Mouse (Mus musculus) granulocyte monocyte progenitor cell, adult 5-6 weeks (primary cell): ENCODE measurements around the gene Nell2. TPM values are rescaled to one million over a fixed set of nuclear protein-coding genes. Genes with fewer than 3 reads are reported as not detected.

ENCODE experiments used
- ATAC-seq: replicated peaks from 2 replicates; pipeline ENCODE4 v1.8.0; 2016; ENCODE audit warnings: mild to moderate bottlenecking, moderate TSS enrichment, inconsistent platforms; ENCODE audit not compliant: poor library complexity, severe bottlenecking
- total RNA-seq, 2 experiments: library from RNA; stranded (forward) in 1 of 2; stranded (reverse) in 1 of 2; fragments of 200-712, 200-1000 nt in 1 of 2; fragments of >200 nt in 1 of 2; fragmentation: Nextera tagmentation in 1 of 2; gene quantifications; 2 replicates each; pipeline ENCODE4 v1.2.3; 2014 to 2017

The Nell2 gene
- total RNA-seq, 2 experiments from 2014 or later: not detected

DNA sequence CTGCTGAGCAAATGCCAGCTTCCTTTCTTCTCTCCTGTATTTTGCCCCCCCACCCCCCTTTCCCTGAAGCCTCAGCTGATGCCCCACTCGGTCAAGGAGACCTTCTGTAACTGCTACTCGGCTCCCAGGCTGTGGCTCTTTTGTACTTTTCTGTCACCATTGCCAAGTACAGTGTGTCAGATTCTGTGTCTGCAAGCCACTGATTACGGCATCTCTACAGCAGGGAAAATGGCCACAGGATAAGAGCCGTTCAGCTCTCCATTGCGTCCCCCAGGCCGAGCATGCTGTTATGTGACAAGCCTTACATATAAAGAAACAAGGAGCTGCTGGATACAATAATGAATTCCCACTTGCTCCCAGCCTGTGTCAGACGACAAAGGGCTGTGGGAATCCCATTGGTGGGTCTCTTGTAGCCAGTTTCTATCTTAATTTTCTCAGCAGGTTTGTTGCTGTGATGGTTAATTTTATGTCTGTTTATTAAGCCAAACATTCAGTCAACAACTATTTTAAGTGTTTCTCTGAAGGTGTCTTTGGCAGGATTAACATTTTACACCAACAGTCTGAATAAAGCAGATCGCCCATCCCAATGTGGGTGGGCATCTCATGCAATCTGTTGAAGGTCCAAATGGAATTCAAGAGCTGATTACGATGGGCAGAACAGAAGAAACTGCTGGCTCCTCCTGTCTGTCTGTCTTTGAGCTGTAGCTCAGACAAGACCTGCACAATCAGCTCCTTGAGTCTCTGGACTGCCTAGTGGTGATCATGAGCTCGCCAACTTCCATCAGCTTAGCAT lies 391.1 kb downstream of the Nell2 start:
- ATAC-seq: no peak

DNA sequence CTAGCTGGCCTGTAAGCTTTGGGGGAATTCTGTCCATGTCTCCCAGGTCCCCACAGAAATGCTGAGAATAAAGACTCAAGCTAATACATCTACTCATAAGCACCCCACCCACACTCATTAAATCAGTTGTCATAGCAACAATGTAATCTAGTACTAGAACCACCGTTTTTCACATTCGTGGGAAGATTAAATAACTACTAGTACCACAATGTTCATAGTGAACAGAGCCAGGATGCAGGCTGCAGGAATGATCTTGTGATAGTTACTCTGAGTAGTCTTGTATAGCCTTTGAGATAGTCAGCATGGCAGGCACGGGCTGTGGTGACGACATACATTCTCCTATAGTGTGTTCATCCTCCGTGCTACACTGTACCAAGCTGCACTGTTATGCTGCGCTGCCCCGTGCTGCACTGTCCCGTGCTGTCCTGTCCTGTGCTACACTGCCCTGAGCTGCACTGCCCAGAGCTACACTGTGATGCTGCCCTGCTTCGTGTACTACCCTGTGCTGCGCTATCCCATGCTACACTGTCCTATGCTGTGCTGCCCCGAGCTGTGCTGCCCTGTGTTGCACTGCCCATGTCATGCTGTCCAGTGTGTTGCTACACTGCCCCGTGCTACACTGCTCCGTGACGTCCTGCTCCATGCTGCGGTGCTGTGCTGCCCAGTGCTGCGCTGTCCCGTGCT lies 392.3 kb downstream of the Nell2 start:
- ATAC-seq: no peak; the same call in 1 of the 2 replicates

DNA sequence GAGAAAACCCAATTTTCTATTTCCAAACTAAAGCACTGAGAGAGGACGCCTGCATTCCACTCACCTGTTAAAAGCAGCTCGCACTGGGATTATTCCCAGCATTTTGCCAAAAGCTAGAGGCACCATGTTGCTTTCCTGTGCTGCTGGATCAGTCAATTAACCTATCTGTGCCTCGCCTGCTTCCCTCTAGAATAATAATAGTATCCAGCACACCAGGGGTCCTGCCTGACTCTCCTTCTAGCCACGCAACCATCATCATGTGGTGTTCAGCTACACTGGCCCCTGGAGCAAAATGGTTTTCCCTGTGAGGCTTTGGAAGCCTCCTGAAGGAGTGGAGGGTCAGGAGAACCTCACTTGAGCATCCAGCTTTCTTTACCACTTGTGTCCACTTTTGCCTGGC lies 397.0 kb downstream of the Nell2 start:
- no peak for ATAC-seq

DNA sequence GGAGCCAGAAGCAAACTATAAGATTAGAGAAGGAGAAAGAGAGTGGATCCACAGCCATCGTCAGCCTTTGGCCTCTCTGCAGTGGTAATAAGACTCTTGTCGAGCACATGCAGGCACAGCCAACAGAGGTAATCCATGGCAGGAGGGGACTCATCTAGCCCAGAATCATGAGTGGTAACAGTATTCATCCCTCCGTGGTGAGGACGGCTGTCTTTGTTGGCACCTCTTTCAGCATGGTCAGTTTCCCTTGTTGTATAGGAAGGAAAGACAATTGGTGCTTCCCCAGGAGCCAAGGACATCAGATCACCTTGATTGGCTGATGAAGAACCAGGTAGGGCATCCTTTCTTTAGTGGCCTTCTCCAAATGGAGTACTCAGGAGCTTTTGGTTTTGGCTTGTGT lies 419.7 kb downstream of the Nell2 start:
- no peak for ATAC-seq

DNA sequence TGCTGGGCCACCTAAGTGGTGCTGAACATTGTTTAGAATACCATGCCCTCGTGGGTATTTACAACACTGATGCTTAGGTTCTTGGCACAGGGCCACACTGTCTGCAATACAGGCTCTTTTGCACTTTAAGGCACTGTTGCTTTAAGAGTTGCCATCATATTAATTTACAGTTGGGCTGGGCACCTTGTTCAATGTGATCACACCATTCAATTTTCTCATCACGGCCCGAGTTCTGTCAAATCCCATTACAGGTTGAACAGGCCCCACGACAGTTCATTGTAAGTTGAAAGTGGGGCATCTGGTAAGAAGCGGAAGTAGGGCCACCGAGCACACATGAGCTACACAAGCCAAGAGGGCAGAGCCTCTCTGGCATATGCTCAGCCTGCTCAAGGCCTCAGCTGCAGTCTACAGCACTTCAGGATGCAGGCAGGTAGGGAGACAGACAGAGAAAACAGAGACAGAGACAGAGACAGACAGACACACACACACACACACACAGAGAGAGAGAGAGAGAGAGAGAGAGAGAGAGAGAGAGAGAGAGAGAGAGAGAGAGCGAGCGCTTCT lies 421.0 kb downstream of the Nell2 start:
- ATAC-seq: no peak

DNA sequence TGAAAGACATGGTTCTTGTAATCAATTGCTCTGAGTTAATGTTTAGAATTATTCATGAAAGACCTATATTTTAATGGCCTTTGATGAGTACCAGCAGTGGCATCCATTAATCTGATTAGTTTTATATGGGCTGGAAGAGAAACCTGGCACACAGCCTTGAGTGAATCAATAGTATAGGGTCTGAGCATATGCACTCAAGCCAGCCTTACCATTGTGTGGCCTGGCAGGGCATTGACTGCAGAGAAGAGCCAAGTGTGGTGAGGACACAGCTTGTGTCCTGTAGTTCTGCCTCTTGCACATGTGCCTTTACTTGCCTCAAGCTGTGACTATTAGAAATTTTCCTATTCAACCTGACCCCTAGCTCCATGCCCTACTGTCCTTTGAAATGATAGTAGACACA lies 426.8 kb downstream of the Nell2 start:
- no peak for ATAC-seq

DNA sequence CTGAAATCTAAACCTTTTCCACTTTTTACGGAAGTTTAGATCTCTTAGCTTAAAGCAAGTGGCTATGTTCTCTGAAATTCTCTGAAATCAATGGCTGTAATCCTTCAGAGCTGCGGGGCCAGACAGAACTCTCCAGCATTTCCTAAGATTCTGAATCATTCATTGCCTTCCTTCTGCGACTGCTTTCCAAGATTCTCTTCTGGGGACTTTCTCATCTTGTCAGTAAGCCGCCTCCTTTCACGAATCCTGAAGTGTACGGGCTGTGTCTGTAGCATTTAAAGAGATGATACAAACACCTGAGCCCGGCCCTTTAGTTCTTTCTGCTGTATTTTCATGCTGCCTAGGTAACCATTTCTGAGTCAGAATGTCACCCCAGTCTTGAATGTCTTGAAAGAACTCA lies 428.2 kb downstream of the Nell2 start:
- ATAC-seq: no peak

DNA sequence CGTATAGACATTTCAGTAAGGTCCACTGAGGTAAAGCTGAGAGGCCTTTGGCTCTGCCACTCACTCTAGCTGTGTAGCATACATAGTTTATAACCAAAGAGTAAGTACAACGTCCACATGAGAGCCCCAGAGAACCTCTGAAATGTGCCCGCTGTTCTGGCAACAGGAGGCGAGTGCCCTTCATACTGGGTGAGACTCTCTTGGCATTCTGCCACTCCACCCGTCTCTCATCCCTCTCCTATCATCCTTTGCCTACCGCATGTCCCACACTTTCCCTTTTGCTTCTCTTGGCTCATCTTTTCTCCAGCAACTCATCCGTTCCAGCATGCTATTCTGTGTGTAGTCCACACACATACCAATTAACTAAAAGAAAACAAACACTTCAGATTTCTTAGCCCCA lies 442.4 kb downstream of the Nell2 start:
- ATAC-seq: no peak

DNA sequence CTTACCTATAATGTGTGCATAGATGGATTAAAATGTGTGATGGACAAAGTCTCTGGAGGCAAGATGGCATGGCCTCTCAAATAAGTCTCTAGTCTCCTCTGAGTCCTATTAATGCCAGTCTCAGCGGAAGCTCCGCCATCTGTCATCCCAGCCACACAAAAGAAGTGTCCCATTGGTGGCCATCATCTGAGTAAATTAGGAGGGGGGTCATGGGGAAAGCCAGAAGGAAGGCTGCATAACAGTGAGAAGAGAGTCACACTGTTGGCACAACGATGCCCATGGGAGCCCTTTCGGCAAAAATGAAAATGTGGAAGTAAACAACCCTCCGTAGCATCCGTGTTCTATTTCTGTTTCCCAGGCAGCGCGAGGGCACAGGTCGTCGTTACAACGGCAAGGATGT lies 446.7 kb downstream of the Nell2 start:
- ATAC-seq: no peak

DNA sequence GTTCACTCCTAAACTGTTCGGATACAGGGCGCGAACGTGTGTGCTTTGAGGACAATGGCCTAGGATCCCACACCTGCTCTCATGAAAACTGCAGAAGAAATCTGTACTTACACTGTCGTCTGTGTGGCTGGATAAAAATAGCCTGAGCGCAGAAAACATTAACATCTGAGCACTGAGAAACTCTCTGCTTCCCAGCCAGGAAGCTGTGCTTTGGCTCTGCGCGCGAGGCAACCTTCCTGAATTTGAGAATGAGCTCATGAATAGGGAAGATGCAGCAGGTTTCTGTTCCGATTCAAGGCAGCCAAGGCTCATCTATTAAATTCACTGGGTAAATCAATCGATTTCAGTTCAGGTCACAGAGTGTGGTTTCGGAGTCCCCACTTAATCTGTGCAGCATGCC lies 453.0 kb downstream of the Nell2 start:
- no peak for ATAC-seq

DNA sequence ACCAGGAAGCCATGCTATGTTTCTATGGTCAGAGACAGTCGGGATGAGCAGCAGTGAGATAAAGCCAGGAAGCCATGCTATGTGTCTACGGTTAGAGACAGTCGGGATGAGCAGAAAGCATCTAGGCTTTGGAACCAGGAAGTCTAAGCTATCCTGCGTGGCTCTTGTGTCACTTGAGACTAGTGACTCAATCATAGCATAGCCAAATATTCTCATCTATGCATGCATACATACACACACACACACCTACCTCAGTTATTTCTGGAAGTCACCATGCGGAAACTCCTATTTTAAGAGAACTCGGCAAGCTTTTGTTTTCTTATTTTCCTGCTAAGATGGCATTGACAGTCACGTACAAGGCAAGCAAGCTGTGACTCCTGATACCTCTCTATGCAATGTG lies 457.5 kb downstream of the Nell2 start:
- no peak for ATAC-seq

DNA sequence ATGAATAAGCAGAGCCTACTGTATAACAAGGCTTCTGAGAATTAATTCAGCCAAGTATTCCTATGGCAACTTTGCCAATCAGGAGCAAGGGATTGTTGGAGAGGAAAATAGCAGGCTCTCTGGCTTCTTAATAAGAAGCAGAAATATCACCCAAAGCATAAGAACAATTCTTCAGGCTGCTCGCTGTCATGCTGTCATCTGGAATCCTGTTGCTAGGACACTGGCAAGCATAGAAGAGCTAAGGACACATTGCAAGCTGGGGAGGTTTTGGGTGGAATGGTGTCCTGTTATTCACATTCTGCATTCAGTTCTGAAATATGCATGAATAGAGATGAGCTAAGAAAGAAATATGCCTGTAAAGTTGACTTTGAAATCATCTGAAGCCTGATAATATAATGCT lies 459.6 kb downstream of the Nell2 start:
- no peak for ATAC-seq

DNA sequence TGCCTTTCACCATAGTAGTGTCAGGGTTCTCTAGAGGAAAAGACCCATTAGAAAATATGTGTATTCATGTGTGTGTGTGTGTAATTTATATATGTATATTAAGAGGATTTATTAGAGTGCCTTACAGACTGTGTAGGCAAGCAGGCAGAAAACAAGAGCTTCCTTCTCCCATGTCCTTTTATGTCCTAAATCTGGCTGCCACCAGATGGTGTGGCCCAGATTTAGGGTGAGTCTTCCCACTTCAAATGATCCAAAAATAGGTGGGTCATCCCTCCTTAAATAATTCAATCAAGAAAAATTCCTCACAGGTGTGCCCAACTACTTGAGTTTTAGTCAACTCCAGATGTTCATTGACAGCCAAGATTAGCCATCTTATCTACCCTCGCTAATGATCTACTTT lies 460.3 kb downstream of the Nell2 start:
- ATAC-seq: no peak

DNA sequence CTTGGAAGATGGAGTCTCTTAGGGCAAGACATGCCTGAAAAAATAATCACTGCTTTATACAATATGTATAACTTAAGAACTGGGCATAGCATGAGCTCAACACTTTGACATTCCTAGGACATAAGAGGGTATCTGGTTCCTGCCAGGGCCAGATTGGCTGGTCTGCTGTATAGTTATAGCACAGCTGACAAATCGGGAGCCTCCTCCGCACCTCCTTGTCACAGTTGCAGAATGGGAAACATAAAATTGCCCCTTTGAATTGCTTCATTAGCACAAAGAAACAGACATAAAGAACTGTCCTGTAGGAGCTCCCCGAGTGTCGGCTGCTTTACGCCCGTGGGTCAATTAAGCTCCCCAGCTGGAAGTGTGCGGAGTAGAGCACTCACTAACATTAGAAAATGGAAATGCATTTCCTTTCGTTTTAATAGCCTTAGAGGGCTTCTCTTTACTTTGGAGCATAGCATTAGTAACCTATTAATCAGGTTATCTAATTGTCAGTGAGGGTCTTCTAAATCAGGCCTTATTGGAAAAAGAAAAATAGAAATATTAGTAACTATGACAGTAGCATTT lies 473.2 kb downstream of the Nell2 start:
- no peak for ATAC-seq

DNA sequence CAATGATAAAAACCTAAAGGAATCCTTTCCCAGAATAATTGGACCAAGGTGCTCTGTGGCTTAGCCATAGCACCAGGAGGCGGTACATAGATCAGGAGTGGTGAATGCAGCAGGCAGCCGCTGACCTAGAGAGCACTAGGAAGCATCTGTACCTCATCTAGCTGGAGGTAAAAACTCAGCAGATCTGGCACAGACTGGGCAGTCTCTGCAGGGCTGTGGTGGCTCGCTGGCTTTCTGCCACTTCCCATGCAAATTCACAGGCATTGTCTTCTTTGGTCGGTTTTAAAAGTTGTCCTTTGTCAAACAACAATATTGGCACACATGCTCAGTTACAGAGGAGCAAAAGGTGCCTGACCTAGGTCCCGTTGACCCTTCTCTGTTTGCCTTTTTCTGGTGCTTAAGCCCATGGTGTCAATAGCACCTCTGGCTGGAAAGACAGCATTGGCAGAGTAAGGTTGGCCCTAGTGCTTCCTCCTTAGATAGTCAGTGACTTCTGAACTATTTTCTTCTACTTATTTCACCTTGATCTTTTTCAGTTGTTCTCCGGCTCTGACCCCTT lies 479.1 kb downstream of the Nell2 start:
- ATAC-seq: no peak

DNA sequence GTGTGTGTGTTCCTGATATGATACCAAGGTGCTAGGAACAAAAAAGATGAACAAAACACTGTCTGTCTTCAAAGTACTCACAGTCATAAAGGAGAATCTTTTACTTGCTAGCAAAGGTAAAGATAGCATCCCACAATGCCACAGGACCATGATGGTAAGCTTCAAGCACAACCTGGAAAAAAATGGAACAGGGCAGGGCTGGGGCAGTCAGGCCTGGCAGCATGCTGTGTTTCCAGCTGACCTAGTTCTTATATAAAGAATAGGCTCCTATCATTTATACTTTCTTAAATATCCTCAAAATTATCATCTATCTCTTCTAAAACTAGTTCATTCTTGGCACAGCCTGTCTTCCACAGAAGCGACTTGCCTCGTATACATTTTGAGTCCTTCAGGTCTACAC lies 480.9 kb downstream of the Nell2 start:
- no peak for ATAC-seq

DNA sequence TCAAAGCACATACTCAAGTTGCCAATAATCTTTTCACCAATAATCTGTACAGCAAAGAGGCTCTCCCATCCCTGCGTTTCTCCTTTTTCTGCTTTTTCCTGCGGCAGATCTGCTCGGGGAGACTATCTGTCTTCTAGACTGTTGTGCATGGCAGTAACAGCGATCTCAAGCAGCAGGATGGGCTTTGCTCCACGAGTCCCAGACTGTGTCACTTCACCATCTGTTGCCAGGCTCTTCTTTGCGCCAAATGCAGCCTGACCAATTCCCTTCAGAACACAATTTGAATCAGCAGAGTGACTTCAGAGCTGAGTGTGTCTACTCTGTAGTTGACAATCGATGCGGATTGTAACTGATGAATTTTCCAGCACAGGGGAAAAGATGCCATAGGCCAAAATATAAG lies 484.3 kb downstream of the Nell2 start:
- no peak for ATAC-seq

DNA sequence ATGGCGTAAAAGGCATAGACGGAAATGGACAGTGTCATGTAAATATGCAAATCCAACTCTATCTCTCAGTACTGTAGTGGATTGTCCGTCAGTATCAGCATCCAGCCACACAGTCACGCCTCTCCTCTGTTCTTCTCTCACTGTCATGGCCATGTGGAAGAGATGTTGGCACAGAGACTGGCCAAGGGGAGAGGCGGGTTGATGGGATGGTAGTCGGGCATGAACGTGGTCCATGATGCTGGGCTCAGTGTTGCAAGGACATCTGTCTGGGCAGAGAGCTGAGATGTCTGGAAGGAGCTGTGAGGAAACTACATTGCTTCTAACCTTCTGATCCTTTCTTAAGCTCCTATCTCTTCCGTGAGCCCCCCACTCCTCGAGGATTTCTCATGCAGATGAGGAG lies 485.9 kb downstream of the Nell2 start:
- no peak for ATAC-seq

DNA sequence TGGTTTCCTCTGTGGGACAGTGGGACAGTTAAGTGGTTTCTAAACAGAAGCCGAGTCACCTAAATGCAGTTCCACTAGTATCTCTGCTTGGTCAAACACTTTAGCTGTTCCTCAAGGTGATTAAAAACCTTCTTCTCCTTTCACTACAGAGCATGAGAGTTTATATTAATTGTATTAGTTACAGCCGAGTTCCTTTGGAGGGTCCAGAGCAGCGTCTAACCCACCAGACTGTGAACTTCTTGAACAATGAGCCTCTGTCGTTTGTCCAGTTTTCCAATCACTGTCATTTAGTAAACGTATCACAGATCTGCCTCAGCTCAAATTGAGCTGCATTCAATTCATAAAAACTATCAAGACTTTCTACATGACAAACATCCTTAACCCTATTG lies 498.9 kb downstream of the Nell2 start:
- no peak for ATAC-seq

DNA sequence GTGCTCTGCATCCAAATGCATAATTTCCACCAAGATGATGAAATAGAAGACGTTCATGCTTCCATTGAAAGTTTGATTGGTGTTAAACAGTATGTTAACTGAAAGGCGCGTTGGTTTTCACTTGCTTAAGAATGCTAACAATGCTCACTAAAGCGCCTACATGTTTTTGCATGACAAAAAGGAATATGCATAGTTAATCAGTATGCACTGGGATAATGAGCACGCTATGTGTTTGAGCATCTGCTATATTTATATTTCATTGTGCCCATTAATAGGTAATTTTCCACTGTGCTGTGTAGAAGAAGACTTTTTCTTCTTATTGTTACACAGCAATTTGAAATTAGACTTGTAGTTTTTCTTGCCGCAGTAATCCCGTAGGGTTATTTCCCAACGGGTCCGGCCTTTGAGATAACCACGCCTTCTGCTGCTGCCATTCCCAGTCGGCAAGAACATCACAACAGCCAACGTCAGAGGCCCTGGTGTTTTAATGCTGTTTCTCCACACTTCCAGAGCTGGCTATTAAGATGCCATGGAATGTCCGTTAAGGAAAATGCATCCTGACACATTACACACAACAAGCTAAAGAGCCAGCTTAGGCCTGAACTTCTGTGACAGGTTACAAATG lies 499.4 kb downstream of the Nell2 start:
- no peak for ATAC-seq
